Mouse (Mus musculus): ENCODE measurements around the gene Hmgcs2.

Hmgcs2 gene

DNA sequence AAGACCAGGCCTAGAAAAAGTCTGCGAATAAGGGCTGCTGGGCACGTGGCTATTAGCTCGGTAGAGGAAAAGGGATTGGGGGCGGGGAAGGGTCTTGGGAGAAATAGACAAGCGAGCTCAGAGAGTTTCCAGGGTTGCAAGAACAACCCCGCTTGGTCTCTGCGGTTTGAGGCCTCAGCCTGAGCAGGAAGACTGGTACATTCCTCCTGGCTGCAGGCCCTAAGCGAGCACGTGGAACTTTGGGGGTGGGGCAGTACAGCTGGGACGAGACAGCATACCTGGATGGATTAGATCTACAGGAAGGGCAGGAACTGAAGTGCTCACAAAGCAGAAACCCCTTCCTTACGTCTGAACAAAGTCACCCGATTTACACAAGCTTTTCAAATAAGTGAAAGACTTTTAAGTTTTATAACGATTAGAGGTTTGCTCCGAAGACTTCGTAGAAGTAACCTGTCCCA, 58.4 kb downstream of the Hmgcs2 start:
- DNase-seq (ENCODE audit: low read depth, low spot score) = no peak

DNA sequence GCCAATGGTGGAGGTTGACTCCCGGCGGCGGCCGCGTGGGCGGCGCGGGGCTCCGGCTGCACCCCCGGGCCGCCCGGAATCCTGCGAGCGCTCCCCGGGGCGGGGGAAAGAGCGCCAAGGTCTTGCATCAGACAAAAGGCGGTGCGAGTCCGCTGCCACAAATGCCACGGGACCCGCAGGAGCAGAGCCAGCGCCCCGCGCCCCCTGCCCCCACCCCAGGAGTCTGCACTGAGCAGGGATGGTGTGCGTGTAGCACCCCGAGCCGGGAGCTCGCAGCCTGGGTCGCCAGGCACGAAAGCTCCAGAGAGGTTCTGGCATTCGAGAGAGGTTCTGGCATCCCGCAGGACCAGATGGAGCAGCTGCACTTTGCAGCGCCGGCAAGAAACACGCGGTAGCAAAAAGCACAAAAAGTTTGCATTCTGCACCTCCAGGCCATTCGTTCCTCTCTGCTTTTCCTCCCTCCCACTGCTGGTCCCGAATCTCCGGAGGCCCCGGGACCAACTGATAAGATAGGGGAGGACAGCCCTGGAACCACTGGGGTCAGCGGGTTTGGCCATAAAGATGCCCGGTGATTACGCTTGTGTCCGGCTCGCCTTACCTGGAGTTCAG, 59.0 kb downstream of the Hmgcs2 start:
- no peak for DNase-seq (ENCODE audit: low read depth, low spot score)

DNA sequence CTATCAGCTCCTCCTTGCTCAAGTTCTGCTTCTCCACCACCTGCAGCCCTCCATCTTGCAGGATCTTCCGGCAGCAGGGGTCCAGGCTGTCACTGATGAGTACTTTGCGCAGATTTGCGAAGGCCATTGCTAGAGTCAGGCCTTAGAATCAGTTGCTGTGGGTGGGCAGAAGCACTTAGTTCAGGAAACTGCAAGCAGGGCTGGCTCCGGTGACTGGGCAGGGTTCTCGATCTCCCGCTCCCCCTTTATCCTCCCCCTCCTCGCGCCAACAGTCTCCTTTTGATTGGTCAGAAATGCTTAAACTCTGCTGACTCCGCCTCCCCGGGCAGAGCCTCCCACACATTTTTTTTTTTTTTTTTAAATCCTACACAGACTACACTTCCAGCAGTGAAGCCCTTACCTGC, 59.5 kb downstream of the Hmgcs2 start, which contains the start of gene Phgdh:
Gene Phgdh (minus strand): TSS at position 285 of the 404 bp plus-strand sequence.
- DNase-seq (ENCODE audit: low read depth, low spot score) = peak; percentile 65

DNA sequence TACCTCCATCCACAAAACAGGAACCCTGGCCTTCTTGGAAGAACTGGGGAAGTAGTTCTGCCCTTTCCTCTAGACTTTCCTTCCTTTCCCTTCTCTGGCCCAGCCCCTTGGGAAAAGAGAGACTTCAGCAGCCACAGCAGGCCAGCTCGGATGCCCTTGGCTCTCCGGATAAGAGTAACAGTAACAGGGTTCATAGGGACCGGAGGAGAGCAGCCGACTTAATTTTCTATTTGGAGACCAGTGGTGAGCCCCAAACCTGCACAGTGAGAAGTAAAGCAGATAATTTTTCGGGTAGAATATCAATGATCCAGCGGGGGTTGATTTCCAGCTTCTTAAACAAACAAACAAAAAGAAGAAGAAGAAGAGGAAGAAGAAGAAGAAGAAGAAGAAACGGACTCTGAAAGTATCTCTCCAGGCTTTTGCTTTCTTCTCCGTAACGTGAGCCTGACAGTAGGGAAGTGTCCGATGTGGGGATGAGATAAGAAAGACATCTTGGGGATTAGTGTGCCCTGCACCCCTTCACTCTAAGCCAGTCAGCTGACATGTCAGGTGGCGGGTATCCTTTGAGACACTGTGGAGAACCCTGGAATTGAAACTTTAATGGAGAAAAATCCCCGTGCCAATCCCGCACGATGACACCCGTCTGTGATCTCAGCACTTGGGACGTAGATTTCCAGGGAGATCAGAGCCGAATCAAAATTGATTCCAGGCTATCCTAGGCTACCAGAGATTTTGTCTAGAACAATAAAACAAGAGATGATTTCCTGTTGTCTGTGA, 60.8 kb downstream of the Hmgcs2 start:
- no peak for DNase-seq (ENCODE audit: low read depth, low spot score)

DNA sequence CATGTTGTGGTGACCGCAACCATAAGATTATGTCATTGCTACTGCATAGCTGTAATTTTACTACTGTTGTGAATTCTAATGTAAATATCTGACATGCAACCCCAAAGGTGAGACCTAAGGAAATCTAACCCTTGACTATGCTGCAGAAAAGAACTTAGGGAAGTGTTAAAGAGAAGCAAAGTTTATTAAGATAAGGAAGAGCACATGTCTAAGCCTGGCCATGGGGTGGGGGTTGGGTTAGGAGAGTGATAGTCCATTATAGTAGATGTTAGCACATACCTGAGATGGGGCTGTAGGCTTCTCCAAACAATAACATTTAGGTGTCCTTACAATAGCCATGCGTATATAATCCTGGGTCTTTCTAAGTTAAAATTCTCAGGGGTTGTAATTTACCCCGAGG, 63.0 kb downstream of the Hmgcs2 start:
- no peak for DNase-seq (ENCODE audit: low read depth, low spot score)

DNA sequence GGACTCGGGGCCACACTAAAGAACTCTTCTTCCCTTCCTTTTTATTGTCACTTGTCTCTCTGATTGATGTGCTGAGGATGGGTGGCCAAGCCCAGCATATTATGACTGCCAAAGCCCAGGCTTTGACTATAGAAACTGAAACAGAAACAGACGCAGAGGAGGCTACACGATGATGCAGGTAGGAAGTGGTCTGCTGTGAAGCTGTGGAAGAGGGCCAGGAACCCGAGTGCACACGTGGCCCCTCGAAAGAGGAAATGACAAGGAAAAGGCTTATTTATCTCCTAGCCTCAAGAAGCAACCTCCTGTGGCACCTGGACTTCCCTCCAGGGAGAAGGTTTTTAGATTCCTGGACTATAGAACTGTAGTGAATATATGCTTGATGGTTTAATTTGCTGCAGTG, 67.9 kb downstream of the Hmgcs2 start:
- no peak for DNase-seq (ENCODE audit: low read depth, low spot score)

DNA sequence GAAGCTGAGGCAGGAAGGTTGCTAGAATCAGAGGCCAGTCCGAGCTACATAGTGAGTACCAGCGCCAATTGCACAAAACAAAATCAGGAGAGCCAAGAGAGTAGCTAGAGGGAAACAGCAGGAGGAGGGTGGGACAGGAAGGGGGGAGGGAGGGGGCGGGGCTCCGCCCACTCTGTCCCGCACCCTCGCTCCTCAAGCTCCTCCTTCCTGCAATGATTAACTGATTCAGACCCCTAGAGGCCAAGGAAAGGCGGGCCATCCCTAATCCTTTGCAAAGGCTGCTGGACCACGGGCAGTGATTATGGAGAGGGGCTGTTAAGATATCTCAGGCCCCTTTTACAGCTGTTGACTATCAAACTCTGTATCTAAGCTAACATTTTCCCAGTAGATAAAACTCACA, 68.5 kb downstream of the Hmgcs2 start:
- peak; percentile 52 for DNase-seq (ENCODE audit: low read depth, low spot score)

DNA sequence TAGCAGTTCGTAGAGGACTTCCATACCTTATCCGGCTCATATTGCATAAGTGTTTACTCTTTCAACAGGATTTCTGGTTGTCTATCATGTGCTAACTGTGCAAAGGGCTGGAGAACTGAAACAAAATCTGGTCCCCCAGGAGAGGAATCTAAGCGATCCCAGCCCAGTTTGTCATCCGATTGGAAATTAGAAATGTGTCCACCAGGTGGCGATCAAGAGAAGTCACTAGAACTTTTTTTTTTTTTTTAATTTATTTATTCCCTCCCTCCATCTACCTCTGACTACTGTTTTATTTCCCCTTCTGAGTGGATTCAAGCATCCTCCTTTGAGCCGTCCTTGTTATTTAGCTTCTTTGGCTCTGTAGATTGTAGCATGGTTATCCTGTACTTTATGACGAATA, 73.7 kb downstream of the Hmgcs2 start:
- DNase-seq (ENCODE audit: low read depth, low spot score) = no peak

DNA sequence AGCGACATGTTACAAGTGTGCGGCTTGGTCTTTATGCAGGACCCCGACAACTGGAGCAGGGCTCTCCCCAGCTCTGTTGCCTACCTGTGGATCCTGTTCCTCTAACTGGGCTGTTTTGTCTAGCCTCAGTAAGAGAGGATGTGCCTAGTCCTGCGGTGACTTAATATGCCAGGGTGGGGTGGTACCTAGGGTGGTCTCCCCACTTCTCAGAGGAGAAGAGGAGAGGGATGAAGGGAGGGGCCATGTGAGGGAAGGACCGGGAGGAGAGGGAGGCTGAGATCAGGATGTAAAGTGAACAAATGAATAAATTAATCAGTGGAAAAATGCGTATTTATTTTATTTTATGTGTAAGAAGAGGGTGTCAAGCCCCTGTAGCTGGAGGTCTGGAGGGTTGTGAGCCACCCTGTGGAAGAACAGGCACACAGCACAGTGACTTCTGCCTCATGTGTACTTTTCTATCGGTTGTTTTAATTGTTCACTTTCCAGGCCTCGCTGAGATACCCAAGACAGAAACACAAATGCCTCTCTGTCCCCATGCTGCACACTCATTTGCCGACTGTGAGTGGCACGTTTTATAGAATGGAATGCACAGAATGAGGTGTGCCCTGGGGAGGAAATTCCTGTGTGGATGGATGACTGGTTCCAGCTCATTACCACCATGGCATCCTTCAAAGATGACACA, 75.2 kb downstream of the Hmgcs2 start:
- no peak for DNase-seq (ENCODE audit: low read depth, low spot score)

DNA sequence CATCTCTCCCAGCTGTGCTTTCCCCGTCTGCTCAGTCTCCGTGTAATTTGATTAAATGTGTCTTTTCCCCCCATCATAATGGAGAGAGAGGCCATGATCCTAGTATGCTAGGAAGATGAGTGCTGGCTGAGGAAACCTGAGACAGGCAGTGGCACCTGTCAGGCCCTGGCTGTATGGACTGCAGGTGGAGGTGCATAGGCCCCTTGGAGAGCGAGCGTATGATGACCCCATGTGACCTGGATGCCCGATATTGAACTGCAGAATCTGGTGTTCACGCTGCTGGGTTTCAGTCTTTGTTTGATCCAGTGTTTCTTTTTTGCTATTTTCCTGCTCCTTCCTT, 75.8 kb downstream of the Hmgcs2 start:
- DNase-seq (ENCODE audit: low read depth, low spot score) = no peak

DNA sequence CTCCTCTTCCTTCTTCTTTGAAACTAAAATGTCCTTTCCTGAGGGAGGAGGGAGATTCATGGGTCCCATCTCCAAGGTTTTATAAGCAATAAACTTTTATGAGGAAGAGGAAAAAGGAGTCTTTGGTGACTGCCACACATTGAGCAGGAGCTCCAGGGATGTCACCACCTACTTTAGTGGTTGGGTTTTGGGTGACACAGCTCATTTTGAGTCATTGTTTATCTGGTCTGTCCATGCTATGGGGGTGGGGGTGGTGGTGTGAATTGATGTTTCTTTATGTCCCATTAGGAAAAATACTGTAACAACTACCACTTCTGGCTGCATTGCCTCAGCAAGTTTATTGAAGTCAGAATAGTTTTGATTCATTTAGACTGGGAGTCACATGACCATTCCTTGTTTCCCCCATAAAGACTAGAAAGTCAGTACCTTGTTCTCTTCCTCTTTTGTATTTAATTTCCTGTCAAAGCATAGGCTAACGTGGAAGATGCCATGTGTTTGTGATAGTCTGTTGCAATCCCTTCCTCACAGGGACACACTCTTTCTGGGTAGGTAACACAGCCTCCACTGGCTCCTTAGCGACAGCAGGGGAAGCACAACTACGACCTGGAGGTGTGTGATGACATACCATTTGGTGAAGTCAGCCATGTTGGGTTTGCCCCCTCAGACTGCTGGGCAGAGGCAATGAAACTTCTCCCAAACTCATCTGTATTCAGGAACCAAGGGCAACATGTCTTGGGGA, 76.6 kb downstream of the Hmgcs2 start:
- no peak for DNase-seq (ENCODE audit: low read depth, low spot score)

All from WW6 (cell line).